Mouse (Mus musculus) olfactory bulb, adult 2 months (tissue): ENCODE results near the gene Anp32e. TPM values are rescaled to one million over a fixed set of nuclear protein-coding genes. Genes with fewer than 3 reads are reported as not detected.

Experiments
- H3K27ac ChIP-seq: fragments of 200-500 bp; 2 replicates; pipeline ENCODE4 v1.5.1; 2012; ENCODE audit warnings: low read depth, low read length; ENCODE audit not compliant: insufficient read depth
- H3K4me1 ChIP-seq: fragments of 200-500 bp; 2 replicates; pipeline ENCODE4 v1.6.1; 2012; ENCODE audit warnings: low read length; ENCODE audit not compliant: control insufficient read depth, insufficient read depth
- H3K4me3 ChIP-seq: fragments of 200-500 bp; 2 replicates; pipeline ENCODE4 v1.5.1; 2012; ENCODE audit warnings: mild to moderate bottlenecking, low read depth, low read length, moderate library complexity; ENCODE audit not compliant: insufficient read depth
- CTCF ChIP-seq: fragments of 200-500 bp; IDR thresholded peaks from 2 replicates; pipeline ENCODE4 v1.5.1; 2012; ENCODE audit warnings: low read depth, mild to moderate bottlenecking, low read length, moderate library complexity; ENCODE audit not compliant: insufficient read depth
- POLR2A ChIP-seq: fragments of 200-500 bp; IDR thresholded peaks from 2 replicates; pipeline ENCODE4 v1.6.1; 2012; ENCODE audit warnings: mild to moderate bottlenecking, low read depth, low read length, moderate library complexity; ENCODE audit not compliant: insufficient read depth
- WGBS: fragments of 180-500 bp; shearing (Covaris S2); methylation state at CpG from one replicate; pipeline ENCODE4 v1.1.7; 2018; 5-methylcytosine and 5-hydroxymethylcytosine counted together
- polyA plus RNA-seq: library from polyadenylated mRNA; stranded (reverse); fragments of >200 nt; gene quantifications from 2 replicates; pipeline ENCODE4 v1.2.4, GENCODE M21; 2012; ENCODE audit warnings: low replicate concordance; ENCODE audit not compliant: missing spikeins, insufficient read depth, insufficient read length

The Anp32e gene
- polyA plus RNA-seq, 1 experiment, result 541 TPM

DNA sequence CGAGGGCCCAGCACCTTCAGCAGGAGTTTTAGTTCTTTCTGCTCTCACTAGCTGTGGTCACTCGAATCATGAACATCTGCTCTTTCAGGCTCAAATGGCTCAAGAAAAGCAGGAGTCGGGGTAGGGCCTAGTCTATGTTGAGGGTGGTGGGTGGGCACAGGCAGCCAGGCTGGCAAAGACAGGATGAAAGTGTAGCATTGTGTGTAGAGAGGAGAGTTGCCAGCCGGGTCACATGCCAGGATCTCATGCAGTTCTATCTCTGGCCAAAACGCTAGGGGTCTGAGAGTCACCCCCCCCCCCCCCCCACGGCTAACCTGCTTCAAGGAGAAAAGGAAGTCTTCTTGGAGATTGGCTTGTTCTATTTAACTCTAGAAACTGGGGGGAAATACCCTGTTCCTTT lies 26.4 kb upstream of the Anp32e start:
- WGBS, result 39% methylated on average over 6 of the region's 6 CpGs
- Histone ChIP-seq H3K4me3 (no peak overlapping the region), H3K4me1 (peaks cover 11% of the 10 kb centered on the region), H3K27ac (no peak overlapping the region)
- TF ChIP-seq CTCF (no peak), POLR2A (no peak)

DNA sequence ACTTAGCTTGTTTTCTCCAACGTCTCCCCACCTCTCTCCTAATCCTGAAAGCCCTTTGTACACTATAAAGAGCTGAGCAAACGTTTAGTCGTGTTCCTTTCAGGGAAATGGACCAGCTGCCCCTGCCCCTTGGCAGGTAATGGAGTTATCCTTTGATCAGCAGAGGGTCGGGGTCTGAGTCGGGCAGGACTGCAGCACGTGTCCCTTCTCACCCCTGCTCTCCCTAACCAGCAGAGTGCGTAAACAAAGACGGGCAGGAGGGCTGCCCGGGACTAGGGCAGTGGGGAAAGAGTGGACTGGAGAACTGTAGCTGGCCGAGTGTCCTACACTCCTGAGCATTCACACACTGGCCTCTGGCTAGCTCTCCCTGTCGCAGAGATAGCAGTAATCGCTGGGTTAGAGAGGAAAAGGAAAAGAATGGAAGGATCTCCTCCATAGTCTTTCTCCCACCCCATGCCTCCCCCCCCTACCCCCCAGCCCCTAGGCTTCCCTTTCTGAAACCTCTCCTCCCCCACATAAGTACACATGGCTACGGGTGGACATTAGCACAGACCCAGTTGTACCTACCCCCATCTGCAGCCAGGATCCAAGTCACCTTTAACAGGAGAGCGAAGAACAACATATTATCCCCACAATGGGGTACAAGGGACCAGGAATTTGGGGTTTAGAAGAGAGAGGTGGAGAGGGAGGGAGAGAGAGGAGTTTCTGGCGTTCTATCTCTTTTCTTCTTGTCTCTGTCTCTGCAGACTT lies 25.1 kb upstream of the Anp32e start:
- WGBS, result 14% methylated on average over 15 of the region's 15 CpGs
- H3K4me1 ChIP-seq, result peaks cover 11% of the 10 kb centered on the region
- no peak overlapping the region for H3K27ac ChIP-seq
- peak overlapping the region; percentile 3; the same call in 1 of the 2 replicates for H3K4me3 ChIP-seq
- no peak for TF ChIP-seq POLR2A
- TF ChIP-seq CTCF, result no peak

- Histone ChIP-seq H3K27ac (no peak within 1 kb of the TSS), H3K4me3 (peak within 1 kb of the TSS; percentile 8; the same call in 1 of the 2 replicates)
- 4% methylated on average over 15 of the region's 15 CpGs for WGBS
Measured at GRCm38 (mm10) chr3:95904568-95904967, 24.5 kb upstream of the Anp32e start, which contains the start of gene Car14. Gene Car14 (minus strand): TSS chr3:95904691.

GRCm38 (mm10) chr3:95905146-95905939 lies 23.7 kb upstream of the Anp32e start:
- Histone ChIP-seq H3K4me3 (no peak overlapping the region), H3K27ac (no peak overlapping the region), H3K4me1 (peaks cover 13% of the 10 kb centered on the region)
- TF ChIP-seq CTCF (no peak), POLR2A (no peak)
- WGBS, result 1% methylated on average over 18 of the region's 18 CpGs

More at GRCm38 (mm10) chr3:95904568-95904967, 24.5 kb upstream of the Anp32e start, which contains the start of gene Car14:
- H3K4me1 ChIP-seq, result peaks cover 11% of the 10 kb centered on the region
- TF ChIP-seq CTCF (no peak), POLR2A (no peak)

DNA sequence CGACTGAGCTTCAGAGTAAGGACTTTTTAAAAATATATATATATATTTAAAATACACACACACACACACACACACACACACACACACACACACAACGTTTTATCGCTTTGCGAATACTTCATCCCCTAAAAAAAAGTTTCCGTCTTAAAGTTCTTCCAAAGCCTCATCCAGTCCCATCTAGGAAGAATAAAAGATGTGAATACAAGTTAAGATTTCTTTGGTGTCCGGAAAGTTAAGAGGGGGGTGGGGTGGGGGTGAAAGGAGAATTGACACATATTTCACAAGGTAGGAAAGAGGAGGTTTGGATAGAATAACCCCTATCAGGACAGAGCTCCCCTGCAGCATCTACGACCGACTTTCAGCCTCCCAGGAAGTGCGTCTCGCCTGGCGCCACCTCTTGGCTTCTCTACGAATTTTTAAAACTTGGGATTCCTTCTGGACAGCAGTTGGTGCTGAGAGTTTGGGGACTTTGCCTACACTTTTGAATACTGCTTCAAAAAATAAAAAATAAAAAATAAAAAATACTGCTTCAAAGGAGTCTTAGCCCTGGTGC lies 23.0 kb upstream of the Anp32e start:
- no peak overlapping the region for H3K27ac ChIP-seq
- H3K4me3 ChIP-seq, result no peak overlapping the region
- WGBS, result under 1% methylated on average over 12 of the region's 12 CpGs
- peaks cover 15% of the 10 kb centered on the region for H3K4me1 ChIP-seq
- no peak for TF ChIP-seq POLR2A
- TF ChIP-seq CTCF, result peak; percentile 33; the same call in 1 of the 2 replicates

GRCm38 (mm10) chr3:95906860-95907259 lies 22.2 kb upstream of the Anp32e start:
- Histone ChIP-seq H3K4me1 (peaks cover 15% of the 10 kb centered on the region), H3K4me3 (no peak overlapping the region), H3K27ac (no peak overlapping the region)
- TF ChIP-seq CTCF (peak; percentile 74), POLR2A (no peak)
- WGBS, result under 1% methylated on average over 12 of the region's 12 CpGs

DNA sequence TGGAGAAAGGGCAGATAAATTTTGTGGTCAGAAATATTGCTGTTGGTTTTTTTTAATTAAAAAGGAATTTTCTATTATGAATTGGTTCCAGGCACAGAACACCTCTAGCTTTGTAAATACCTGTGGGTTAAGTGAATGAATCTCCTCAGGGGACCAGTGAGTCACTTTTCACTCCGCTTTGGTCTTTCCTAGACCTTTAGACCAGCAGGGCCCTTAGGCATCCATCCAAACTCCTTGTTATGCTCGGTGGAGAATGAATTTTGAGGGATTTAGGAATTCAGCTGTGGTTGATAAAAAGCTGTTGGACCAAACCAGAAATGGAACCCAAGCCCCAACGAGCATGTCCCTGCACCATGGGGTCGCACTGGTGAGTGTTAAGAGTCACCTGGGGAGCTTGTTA lies 21.4 kb upstream of the Anp32e start:
- Histone ChIP-seq H3K27ac (no peak overlapping the region), H3K4me3 (no peak overlapping the region), H3K4me1 (peaks cover 15% of the 10 kb centered on the region)
- 43% methylated on average over 4 of the region's 4 CpGs for WGBS
- TF ChIP-seq POLR2A, result no peak
- TF ChIP-seq CTCF, result no peak

DNA sequence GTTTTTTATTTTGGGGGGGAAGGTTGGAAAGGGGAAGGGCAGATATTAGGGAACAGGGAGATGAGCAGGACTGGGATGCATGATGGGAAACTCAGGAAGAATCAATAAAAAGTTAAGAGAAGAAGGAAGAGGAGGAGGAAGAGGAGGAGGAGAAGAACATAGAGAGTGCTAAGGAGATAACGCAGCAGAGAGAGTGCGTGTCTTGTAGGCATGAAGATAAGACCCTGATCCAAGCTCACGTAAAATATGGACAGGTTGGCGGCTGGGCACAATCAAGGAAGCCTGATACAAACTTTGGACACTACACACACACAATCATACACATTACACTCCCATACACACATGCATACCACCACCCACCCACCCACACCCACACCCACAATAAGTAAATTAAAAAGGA lies 14.3 kb upstream of the Anp32e start:
- H3K4me1 ChIP-seq, result peaks cover 8% of the 10 kb centered on the region

More for the DNA sequence above, 14.3 kb upstream of the Anp32e start:
- no peak overlapping the region for H3K27ac ChIP-seq
- H3K4me3 ChIP-seq, result no peak overlapping the region
- WGBS, result 97% methylated on average over 4 of the region's 4 CpGs
- no peak for TF ChIP-seq POLR2A
- no peak for TF ChIP-seq CTCF
